Mouse (Mus musculus): ENCODE measurements around the gene Tpm1. TPM values are rescaled to one million over a fixed set of nuclear protein-coding genes. Genes with fewer than 3 reads are reported as not detected.

Gene Tpm1
- polyA plus RNA-seq, 1 experiment from 2014 or later, result 635 TPM

- Histone ChIP-seq H3K27ac (ENCODE audit: low read depth) (no peak overlapping the region), H3K4me3 (ENCODE audit: low read depth, low read length) (no peak overlapping the region), H3K27me3 (ENCODE audit: insufficient read depth, low read length) (no peaks in the 10 kb centered on the region), H3K36me3 (ENCODE audit: insufficient read depth) (no peaks in the 10 kb centered on the region), H3K4me2 (no peak overlapping the region), H3K4me1 (ENCODE audit: insufficient read depth) (no peaks in the 10 kb centered on the region), H3K9ac (no peak overlapping the region), H3K9me3 (ENCODE audit: low read depth, low read length) (no peaks in the 10 kb centered on the region)
- peak; percentile 92 for TF ChIP-seq CTCF (IDR thresholded peaks at IDR 0.05; ENCODE audit: low read depth)
- DNase-seq (peak; percentile 97), ATAC-seq (ENCODE audit: insufficient read depth) (peak; percentile 78)
- 1% methylated on average over 6 of the region's 6 CpGs for WGBS
Observed at GRCm38 (mm10) chr9:67001050-67001449, 48.2 kb downstream of the Tpm1 start.

GRCm38 (mm10) chr9:66999698-67000097 lies 49.5 kb downstream of the Tpm1 start:
- H3K4me2 ChIP-seq, result no peak overlapping the region
- H3K36me3 ChIP-seq (ENCODE audit: insufficient read depth), result no peaks in the 10 kb centered on the region
- no peaks in the 10 kb centered on the region for H3K27me3 ChIP-seq (ENCODE audit: insufficient read depth, low read length)
- no peak overlapping the region for H3K4me3 ChIP-seq (ENCODE audit: low read depth, low read length)
- H3K27ac ChIP-seq (ENCODE audit: low read depth), result no peak overlapping the region
- 85% methylated on average over 8 of the region's 8 CpGs for WGBS
- DNase-seq, result no peak
- no peaks in the 10 kb centered on the region for H3K4me1 ChIP-seq (ENCODE audit: insufficient read depth)
- TF ChIP-seq CTCF (IDR thresholded peaks at IDR 0.05; ENCODE audit: low read depth), result no peak
- no peaks in the 10 kb centered on the region for H3K9me3 ChIP-seq (ENCODE audit: low read depth, low read length)
- ATAC-seq (ENCODE audit: insufficient read depth), result no peak
- H3K9ac ChIP-seq, result no peak overlapping the region

- ATAC-seq (ENCODE audit: insufficient read depth), result no peak
Observed at GRCm38 (mm10) chr9:66991750-66992410, 57.3 kb downstream of the Tpm1 start.

GRCm38 (mm10) chr9:66991021-66991749 lies 58.0 kb downstream of the Tpm1 start:
- Histone ChIP-seq H3K4me2 (no peak overlapping the region), H3K9me3 (ENCODE audit: low read depth, low read length) (no peaks in the 10 kb centered on the region), H3K36me3 (ENCODE audit: insufficient read depth) (no peaks in the 10 kb centered on the region), H3K9ac (no peak overlapping the region), H3K27ac (ENCODE audit: low read depth) (peak overlapping the region; percentile 36; the same call in 1 of the 2 replicates), H3K4me3 (ENCODE audit: low read depth, low read length) (no peak overlapping the region), H3K27me3 (ENCODE audit: insufficient read depth, low read length) (no peaks in the 10 kb centered on the region), H3K4me1 (ENCODE audit: insufficient read depth) (peaks cover 33% of the 10 kb centered on the region)
- TF ChIP-seq CTCF (IDR thresholded peaks at IDR 0.05; ENCODE audit: low read depth), result no peak
- WGBS, result 50% methylated on average over 9 of the region's 9 CpGs
- ATAC-seq (ENCODE audit: insufficient read depth), result no peak
- DNase-seq, result no peak

More at GRCm38 (mm10) chr9:66991750-66992410, 57.3 kb downstream of the Tpm1 start:
- H3K4me2 ChIP-seq, result no peak overlapping the region
- H3K36me3 ChIP-seq (ENCODE audit: insufficient read depth), result no peaks in the 10 kb centered on the region
- TF ChIP-seq CTCF (IDR thresholded peaks at IDR 0.05; ENCODE audit: low read depth), result no peak
- H3K27me3 ChIP-seq (ENCODE audit: insufficient read depth, low read length), result no peaks in the 10 kb centered on the region
- H3K27ac ChIP-seq (ENCODE audit: low read depth), result peak overlapping the region; percentile 36; the same call in 1 of the 2 replicates
- peak; percentile 45 for DNase-seq
- peaks cover 33% of the 10 kb centered on the region for H3K4me1 ChIP-seq (ENCODE audit: insufficient read depth)
- H3K4me3 ChIP-seq (ENCODE audit: low read depth, low read length), result no peak overlapping the region
- WGBS, result 47% methylated on average over 8 of the region's 8 CpGs
- H3K9me3 ChIP-seq (ENCODE audit: low read depth, low read length), result no peaks in the 10 kb centered on the region
- H3K9ac ChIP-seq, result no peak overlapping the region

- H3K27me3 ChIP-seq (ENCODE audit: insufficient read depth, low read length), result no peaks in the 10 kb centered on the region
- ATAC-seq (ENCODE audit: insufficient read depth) (no peak), DNase-seq (no peak)
- TF ChIP-seq CTCF (IDR thresholded peaks at IDR 0.05; ENCODE audit: low read depth), result no peak
- 88% methylated on average over 5 of the region's 5 CpGs for WGBS
- H3K36me3 ChIP-seq (ENCODE audit: insufficient read depth), result no peaks in the 10 kb centered on the region
- H3K27ac ChIP-seq (ENCODE audit: low read depth), result peak overlapping the region; percentile 97; the same call in 1 of the 2 replicates
- H3K4me3 ChIP-seq (ENCODE audit: low read depth, low read length), result no peak overlapping the region
- no peak overlapping the region for H3K4me2 ChIP-seq
- no peak overlapping the region for H3K9ac ChIP-seq
- peaks cover 33% of the 10 kb centered on the region for H3K4me1 ChIP-seq (ENCODE audit: insufficient read depth)
- H3K9me3 ChIP-seq (ENCODE audit: low read depth, low read length), result no peaks in the 10 kb centered on the region
Observed at GRCm38 (mm10) chr9:66990046-66990445, 59.2 kb downstream of the Tpm1 start.

- no peak for TF ChIP-seq CTCF (IDR thresholded peaks at IDR 0.05; ENCODE audit: low read depth)
- H3K4me2 ChIP-seq, result no peak overlapping the region
Observed at GRCm38 (mm10) chr9:66989581-66989980, 59.6 kb downstream of the Tpm1 start.

GRCm38 (mm10) chr9:66988888-66989414 lies 60.3 kb downstream of the Tpm1 start:
- WGBS, result 6% methylated on average over 6 of the region's 6 CpGs
- H3K36me3 ChIP-seq (ENCODE audit: insufficient read depth), result no peaks in the 10 kb centered on the region
- peaks cover 33% of the 10 kb centered on the region for H3K4me1 ChIP-seq (ENCODE audit: insufficient read depth)
- H3K27me3 ChIP-seq (ENCODE audit: insufficient read depth, low read length), result no peaks in the 10 kb centered on the region
- DNase-seq (peak; percentile 96), ATAC-seq (ENCODE audit: insufficient read depth) (peak; percentile 87)
- no peak overlapping the region for H3K4me2 ChIP-seq
- H3K9me3 ChIP-seq (ENCODE audit: low read depth, low read length), result no peaks in the 10 kb centered on the region
- H3K9ac ChIP-seq, result 0 out of 2 replicates have a peak overlapping the region, but pooled peaks have one; percentile 21
- peak overlapping the region; percentile 97 for H3K27ac ChIP-seq (ENCODE audit: low read depth)
- no peak for TF ChIP-seq CTCF (IDR thresholded peaks at IDR 0.05; ENCODE audit: low read depth)
- H3K4me3 ChIP-seq (ENCODE audit: low read depth, low read length), result no peak overlapping the region

More at GRCm38 (mm10) chr9:66989581-66989980, 59.6 kb downstream of the Tpm1 start:
- Histone ChIP-seq H3K36me3 (ENCODE audit: insufficient read depth) (no peaks in the 10 kb centered on the region), H3K4me3 (ENCODE audit: low read depth, low read length) (no peak overlapping the region), H3K27ac (ENCODE audit: low read depth) (peak overlapping the region; percentile 97), H3K9me3 (ENCODE audit: low read depth, low read length) (no peaks in the 10 kb centered on the region), H3K4me1 (ENCODE audit: insufficient read depth) (peaks cover 33% of the 10 kb centered on the region), H3K9ac (no peak overlapping the region), H3K27me3 (ENCODE audit: insufficient read depth, low read length) (no peaks in the 10 kb centered on the region)
- ATAC-seq (ENCODE audit: insufficient read depth) (0 out of 2 replicates have a peak, but pooled peaks have one; percentile 1), DNase-seq (no peak)
- 43% methylated on average over 6 of the region's 6 CpGs for WGBS
